Mouse (Mus musculus): ENCODE results near the gene Scube2. TPM values are rescaled to one million over a fixed set of nuclear protein-coding genes. Genes with fewer than 3 reads are reported as not detected.

Scube2 gene
- polyA plus RNA-seq, 1 experiment: 0.35 TPM

- H3K4me1 ChIP-seq (ENCODE audit: control insufficient read depth, insufficient read depth, low read length): no peaks in the 10 kb centered on the region
- no peak overlapping the region for H3K4me3 ChIP-seq (ENCODE audit: insufficient read depth, low read length)
- no peak overlapping the region for H3K27ac ChIP-seq (ENCODE audit: insufficient read depth, low read length)
- TF ChIP-seq POLR2A (IDR thresholded peaks at IDR 0.05; ENCODE audit: extremely low read depth, insufficient read depth, low read length) (no peak), CTCF (IDR thresholded peaks at IDR 0.05; ENCODE audit: extremely low read depth, insufficient read depth, low read length) (no peak)
Observed at GRCm38 (mm10) chr7:109787860-109788259, 77.6 kb downstream of the Scube2 start.

- no peak for TF ChIP-seq POLR2A (IDR thresholded peaks at IDR 0.05; ENCODE audit: extremely low read depth, insufficient read depth, low read length)
- no peak for TF ChIP-seq CTCF (IDR thresholded peaks at IDR 0.05; ENCODE audit: extremely low read depth, insufficient read depth, low read length)
- no peak overlapping the region for H3K4me3 ChIP-seq (ENCODE audit: insufficient read depth, low read length)
- no peaks in the 10 kb centered on the region for H3K4me1 ChIP-seq (ENCODE audit: control insufficient read depth, insufficient read depth, low read length)
- H3K27ac ChIP-seq (ENCODE audit: insufficient read depth, low read length): no peak overlapping the region
Observed at GRCm38 (mm10) chr7:109783281-109783680, 82.2 kb downstream of the Scube2 start.

GRCm38 (mm10) chr7:109781470-109782203, 83.8 kb downstream of the Scube2 start, which contains the start of gene Nrip3:
Gene Nrip3 (minus strand): TSS chr7:109782025.
- Histone ChIP-seq H3K4me1 (ENCODE audit: control insufficient read depth, insufficient read depth, low read length) (no peaks in the 10 kb centered on the region), H3K4me3 (ENCODE audit: insufficient read depth, low read length) (peak within 1 kb of the TSS; percentile 58), H3K27ac (ENCODE audit: insufficient read depth, low read length) (no peak within 1 kb of the TSS)
- TF ChIP-seq POLR2A (IDR thresholded peaks at IDR 0.05; ENCODE audit: extremely low read depth, insufficient read depth, low read length) (peak; percentile 67), CTCF (IDR thresholded peaks at IDR 0.05; ENCODE audit: extremely low read depth, insufficient read depth, low read length) (no peak)

GRCm38 (mm10) chr7:109781087-109781469, 84.4 kb downstream of the Scube2 start:
- no peak overlapping the region for H3K27ac ChIP-seq (ENCODE audit: insufficient read depth, low read length)
- no peak for TF ChIP-seq CTCF (IDR thresholded peaks at IDR 0.05; ENCODE audit: extremely low read depth, insufficient read depth, low read length)
- no peak for TF ChIP-seq POLR2A (IDR thresholded peaks at IDR 0.05; ENCODE audit: extremely low read depth, insufficient read depth, low read length)
- peak overlapping the region; percentile 58 for H3K4me3 ChIP-seq (ENCODE audit: insufficient read depth, low read length)
- H3K4me1 ChIP-seq (ENCODE audit: control insufficient read depth, insufficient read depth, low read length): no peaks in the 10 kb centered on the region

- Histone ChIP-seq H3K27ac (ENCODE audit: insufficient read depth, low read length) (no peak overlapping the region), H3K4me3 (ENCODE audit: insufficient read depth, low read length) (no peak overlapping the region), H3K4me1 (ENCODE audit: control insufficient read depth, insufficient read depth, low read length) (no peaks in the 10 kb centered on the region)
- TF ChIP-seq POLR2A (IDR thresholded peaks at IDR 0.05; ENCODE audit: extremely low read depth, insufficient read depth, low read length) (no peak), CTCF (IDR thresholded peaks at IDR 0.05; ENCODE audit: extremely low read depth, insufficient read depth, low read length) (no peak)
Observed at GRCm38 (mm10) chr7:109772251-109772650, 93.2 kb downstream of the Scube2 start.

- no peak overlapping the region for H3K4me3 ChIP-seq (ENCODE audit: insufficient read depth, low read length)
- no peaks in the 10 kb centered on the region for H3K4me1 ChIP-seq (ENCODE audit: control insufficient read depth, insufficient read depth, low read length)
- TF ChIP-seq POLR2A (IDR thresholded peaks at IDR 0.05; ENCODE audit: extremely low read depth, insufficient read depth, low read length) (no peak), CTCF (IDR thresholded peaks at IDR 0.05; ENCODE audit: extremely low read depth, insufficient read depth, low read length) (no peak)
- H3K27ac ChIP-seq (ENCODE audit: insufficient read depth, low read length): no peak overlapping the region
Observed at GRCm38 (mm10) chr7:109768699-109769383, 96.6 kb downstream of the Scube2 start.

GRCm38 (mm10) chr7:109767575-109768350, 97.7 kb downstream of the Scube2 start:
- Histone ChIP-seq H3K4me1 (ENCODE audit: control insufficient read depth, insufficient read depth, low read length) (no peaks in the 10 kb centered on the region), H3K4me3 (ENCODE audit: insufficient read depth, low read length) (no peak overlapping the region), H3K27ac (ENCODE audit: insufficient read depth, low read length) (no peak overlapping the region)
- TF ChIP-seq CTCF (IDR thresholded peaks at IDR 0.05; ENCODE audit: extremely low read depth, insufficient read depth, low read length): no peak
- TF ChIP-seq POLR2A (IDR thresholded peaks at IDR 0.05; ENCODE audit: extremely low read depth, insufficient read depth, low read length): no peak

- H3K4me1 ChIP-seq (ENCODE audit: control insufficient read depth, insufficient read depth, low read length): no peaks in the 10 kb centered on the region
- TF ChIP-seq CTCF (IDR thresholded peaks at IDR 0.05; ENCODE audit: extremely low read depth, insufficient read depth, low read length) (no peak), POLR2A (IDR thresholded peaks at IDR 0.05; ENCODE audit: extremely low read depth, insufficient read depth, low read length) (no peak)
- H3K27ac ChIP-seq (ENCODE audit: insufficient read depth, low read length): no peak overlapping the region
- H3K4me3 ChIP-seq (ENCODE audit: insufficient read depth, low read length): no peak overlapping the region
Observed at GRCm38 (mm10) chr7:109764009-109764408, 101.5 kb downstream of the Scube2 start.

- H3K4me1 ChIP-seq (ENCODE audit: control insufficient read depth, insufficient read depth, low read length): peaks cover 8% of the 10 kb centered on the region
- H3K4me3 ChIP-seq (ENCODE audit: insufficient read depth, low read length): no peak overlapping the region
- TF ChIP-seq CTCF (IDR thresholded peaks at IDR 0.05; ENCODE audit: extremely low read depth, insufficient read depth, low read length): no peak
- no peak for TF ChIP-seq POLR2A (IDR thresholded peaks at IDR 0.05; ENCODE audit: extremely low read depth, insufficient read depth, low read length)
Observed at GRCm38 (mm10) chr7:109756291-109756690, 109.2 kb downstream of the Scube2 start.

More at GRCm38 (mm10) chr7:109756291-109756690, 109.2 kb downstream of the Scube2 start:
- H3K27ac ChIP-seq (ENCODE audit: insufficient read depth, low read length): no peak overlapping the region
